Mouse (Mus musculus): Measurements from ENCODE around the gene Srsf10.

DNA sequence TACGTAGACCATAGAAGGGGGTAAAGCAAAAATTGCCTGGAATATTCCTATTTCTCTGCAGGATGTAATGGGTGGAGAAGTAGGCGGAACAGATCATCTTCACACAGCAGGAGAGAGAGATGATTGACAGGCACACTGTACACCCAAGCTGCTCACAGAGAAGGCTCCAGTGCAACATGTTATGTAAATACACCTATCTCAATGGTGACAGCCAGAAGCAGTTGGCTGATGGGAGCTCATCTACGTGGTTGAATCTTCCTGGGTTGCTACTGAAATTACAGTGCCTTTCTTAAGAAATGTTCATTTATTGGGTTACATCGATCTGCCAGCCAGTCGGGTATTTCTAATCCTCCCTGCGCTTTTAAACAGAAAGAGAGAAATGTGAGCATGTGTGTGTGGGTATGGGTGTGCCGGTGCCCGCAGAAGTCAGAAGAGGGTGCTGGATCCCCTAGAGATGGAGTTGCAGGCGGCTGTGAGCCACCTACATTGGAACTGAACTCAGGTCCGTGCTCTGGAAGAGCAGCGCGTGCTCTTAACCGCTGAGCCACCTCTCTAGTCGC lies 1.5 kb upstream of the Srsf10 start:
- TF ChIP-seq POLR2A (IDR thresholded peaks at IDR 0.05; ENCODE audit: control insufficient read depth, low read depth, low read length) = no peak; the same call in 1 of the 2 replicates
- TF ChIP-seq CTCF (IDR thresholded peaks at IDR 0.05; ENCODE audit: control insufficient read depth, insufficient read depth, insufficient replicate concordance, low read depth, low read length) = no peak

Data from testis, adult 2 months (tissue).